Mouse (Mus musculus) left cerebral cortex, adult 2 months (tissue): Measurements from ENCODE around the gene Svbp. TPM values are rescaled to one million over a fixed set of nuclear protein-coding genes. Genes with fewer than 3 reads are reported as not detected.
A peak's percentile ranks its signal among the peaks of the same experiment; 100 is the strongest.

Source experiments
- DNase-seq, 2 experiments: peaks; one replicate each; pipeline ENCODE4 v3.0.0; 2021 to 2022; ENCODE audit warnings: low spot score in 2 of 2, mixed read lengths in 1 of 2; ENCODE audit errors: extremely low spot score in 1 of 2
- H3K27ac ChIP-seq: fragments of 200-600 bp; 2 replicates; pipeline ENCODE4 v1.8.1; 2022
- H3K4me3 ChIP-seq: fragments of 200-600 bp; 2 replicates; pipeline ENCODE4 v1.8.1; 2022
- CTCF ChIP-seq: fragments of 200-600 bp; IDR thresholded peaks from 2 replicates; pipeline ENCODE4 v1.8.1; 2022; ENCODE audit warnings: antibody characterized with exemption, mild to moderate bottlenecking, moderate library complexity
- intact Hi-C: fragments of 180-260 bp; cut with DNase I; formaldehyde crosslinking; loops from one replicate; pipeline ENCODE4 v1.15.1; 2025
- total RNA-seq, 2 experiments: library from RNA; stranded (reverse); gene quantifications; 2 replicates each; pipeline ENCODE4 v1.2.3; 2021

The Svbp gene
- total RNA-seq, 2 experiments from 2014 or later: 15.1 to 17.2 TPM

DNA sequence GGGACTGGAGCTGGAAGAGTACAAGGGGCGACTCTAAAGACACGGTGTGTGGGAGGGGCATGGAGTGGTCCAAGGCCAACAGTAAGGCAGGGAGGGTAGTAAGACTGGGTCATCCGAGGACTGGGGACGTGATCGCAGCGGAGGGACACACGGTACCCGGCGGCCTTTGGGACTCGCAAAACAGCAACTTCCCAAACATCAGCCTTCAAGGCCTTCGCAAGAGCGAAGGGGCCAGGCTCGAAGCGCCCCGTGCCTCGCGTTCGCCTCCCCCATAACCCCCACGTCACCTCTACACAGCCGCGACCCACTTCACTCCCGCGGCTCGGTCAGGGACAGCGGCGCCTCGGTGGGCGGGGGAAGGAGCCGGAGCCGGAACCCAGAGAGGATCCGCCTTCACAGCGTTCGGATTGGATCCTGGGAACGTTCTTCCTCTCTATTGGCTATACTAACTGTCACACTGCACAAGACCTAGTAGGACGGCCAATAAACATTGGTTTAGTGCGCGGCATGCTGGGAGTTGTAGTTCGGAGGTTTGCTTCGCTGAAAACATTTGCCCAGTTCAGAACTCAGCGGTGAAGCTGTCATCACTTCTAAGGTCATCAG is 21.2 kb upstream of the Svbp start, which contains the start of gene Zfp691:
Gene Zfp691, minus strand, starts transcription at position 345 of the 603 bp plus-strand sequence.
- TF ChIP-seq CTCF: no peak
- DNase-seq: peak; percentile 92 to 94
- peak within 1 kb of the TSS; percentile 86 for H3K4me3 ChIP-seq
- intact Hi-C loops: loop anchor here (1.0 to 10.0 kb wide), 2 partner anchors 30 to 549 kb away; partner anchors contain the start of genes Cfap57 and Ebna1bp2
- peak within 1 kb of the TSS; percentile 84 for H3K27ac ChIP-seq

DNA sequence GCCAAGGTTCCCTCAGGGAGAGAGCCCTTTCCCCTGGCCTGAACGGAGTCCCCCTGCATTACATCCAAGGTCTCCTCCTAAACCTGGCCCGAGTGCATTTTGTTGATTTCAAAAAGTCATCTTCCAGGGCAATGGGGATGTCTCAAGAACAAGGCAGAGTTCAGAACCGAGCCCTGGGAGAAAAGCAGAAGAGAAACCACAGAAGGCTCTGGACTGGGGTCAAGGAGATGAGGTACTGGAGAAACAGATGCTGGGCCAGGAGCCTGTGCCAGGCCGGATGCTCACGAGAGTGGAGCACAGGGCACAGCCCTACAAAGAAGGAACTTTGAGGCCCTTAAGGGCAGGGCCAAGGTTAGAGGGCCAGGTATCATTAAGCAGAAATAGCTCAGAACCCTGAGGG is 17.4 kb upstream of the Svbp start:
- Histone ChIP-seq H3K27ac (no peak overlapping the region), H3K4me3 (no peak overlapping the region)
- intact Hi-C loops: loop anchor here (10.0 kb wide), 1 partner anchor 553 kb away; the partner anchor contains the start of genes Cfap57 and Ebna1bp2
- DNase-seq: no peak
- TF ChIP-seq CTCF: no peak

DNA sequence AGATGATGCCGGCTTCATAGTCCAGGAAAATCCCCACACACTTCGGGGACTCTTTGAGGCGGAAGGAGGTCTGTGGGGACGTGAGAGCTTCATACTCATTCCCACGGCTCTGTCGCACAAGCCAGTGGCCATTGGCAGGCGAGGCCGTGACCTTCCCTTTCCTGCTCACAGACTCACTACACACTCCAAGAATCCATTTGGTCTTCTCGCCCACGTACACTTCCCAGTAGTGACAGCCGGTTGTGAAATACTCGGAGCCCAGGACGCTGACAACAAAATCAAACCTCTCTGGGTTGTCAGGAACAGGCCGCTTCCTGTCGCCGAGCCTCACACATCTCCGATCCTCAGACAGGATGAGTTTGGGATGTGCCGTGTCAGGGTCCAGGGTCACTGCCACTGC is 16.8 kb upstream of the Svbp start:
- intact Hi-C loops: loop anchor here (10.0 kb wide), 1 partner anchor 554 kb away; the partner anchor contains the start of genes Cfap57 and Ebna1bp2
- Histone ChIP-seq H3K4me3 (no peak overlapping the region), H3K27ac (no peak overlapping the region)
- TF ChIP-seq CTCF: no peak
- no peak for DNase-seq

DNA sequence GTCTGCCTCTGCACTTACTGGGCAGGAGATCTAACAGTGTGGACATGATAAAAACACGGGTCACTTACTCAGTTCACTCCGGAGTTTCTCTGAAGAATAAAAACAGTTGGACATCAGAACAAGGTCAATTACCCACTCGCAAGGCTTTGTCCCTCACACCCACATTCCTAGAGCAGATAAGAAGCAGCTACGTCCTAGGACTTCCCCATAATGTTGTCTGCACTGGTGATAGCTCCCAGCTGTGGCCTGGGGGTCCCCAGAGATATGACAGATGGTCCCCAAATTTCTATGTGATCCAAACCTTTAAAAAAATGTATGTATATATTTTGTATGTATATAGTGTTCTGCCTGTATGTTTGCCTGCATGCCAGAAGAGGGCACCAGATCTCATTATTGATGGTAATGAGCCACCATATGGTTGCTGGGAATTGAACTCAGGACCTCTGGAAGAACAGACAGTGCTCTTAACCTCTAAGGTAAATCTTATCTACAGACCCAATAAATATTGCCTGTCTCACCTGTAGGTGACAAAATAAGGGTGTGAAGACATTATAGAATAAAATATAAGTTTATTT is 14.9 kb upstream of the Svbp start:
- DNase-seq: no peak
- intact Hi-C loops: no loop called here
- no peak overlapping the region for H3K27ac ChIP-seq
- H3K4me3 ChIP-seq: no peak overlapping the region
- TF ChIP-seq CTCF: no peak

DNA sequence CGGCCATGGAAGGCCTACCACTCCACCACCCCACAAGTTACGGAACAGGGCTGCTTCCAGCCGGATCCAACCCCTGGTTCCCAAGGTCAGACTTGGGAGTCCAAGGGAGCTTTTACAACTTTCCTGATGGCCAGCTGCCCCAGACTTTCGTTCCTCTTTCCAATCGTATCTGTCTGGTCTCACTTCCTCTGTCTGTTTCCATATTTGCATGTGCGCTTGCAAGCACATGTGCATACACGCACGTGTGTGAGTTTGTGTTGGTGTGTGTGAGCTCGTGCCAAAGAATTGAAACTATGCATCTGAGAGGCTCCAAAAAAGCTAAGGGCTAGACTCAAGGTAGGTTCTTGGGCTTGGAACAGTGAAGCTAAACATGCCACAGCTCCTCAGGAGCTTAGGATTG is 13.7 kb upstream of the Svbp start:
- intact Hi-C loops: no loop called here
- Histone ChIP-seq H3K4me3 (no peak overlapping the region), H3K27ac (no peak overlapping the region)
- TF ChIP-seq CTCF: no peak
- DNase-seq: no peak

DNA sequence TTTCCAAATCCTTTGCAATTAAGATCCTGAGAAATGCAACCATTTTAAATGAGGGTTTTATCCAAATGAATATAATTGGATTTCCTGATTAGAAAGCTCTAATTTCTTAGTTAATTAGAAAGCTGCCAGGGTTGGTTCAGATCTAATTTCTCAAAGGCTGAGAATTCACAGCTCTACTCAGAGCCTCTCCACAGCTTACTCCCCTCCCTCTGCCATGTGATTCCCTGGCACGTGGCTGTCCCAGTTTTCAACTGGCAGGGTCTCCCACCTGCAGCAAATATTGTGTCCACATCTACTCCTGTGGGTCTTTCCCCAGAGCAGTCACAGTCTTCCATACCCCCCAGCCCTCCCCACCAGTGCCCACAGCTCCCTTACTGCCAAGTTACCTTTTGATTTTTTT is 11.6 kb upstream of the Svbp start:
- intact Hi-C loops: no loop called here
- TF ChIP-seq CTCF: no peak
- no peak overlapping the region for H3K4me3 ChIP-seq
- no peak overlapping the region for H3K27ac ChIP-seq
- no peak for DNase-seq

DNA sequence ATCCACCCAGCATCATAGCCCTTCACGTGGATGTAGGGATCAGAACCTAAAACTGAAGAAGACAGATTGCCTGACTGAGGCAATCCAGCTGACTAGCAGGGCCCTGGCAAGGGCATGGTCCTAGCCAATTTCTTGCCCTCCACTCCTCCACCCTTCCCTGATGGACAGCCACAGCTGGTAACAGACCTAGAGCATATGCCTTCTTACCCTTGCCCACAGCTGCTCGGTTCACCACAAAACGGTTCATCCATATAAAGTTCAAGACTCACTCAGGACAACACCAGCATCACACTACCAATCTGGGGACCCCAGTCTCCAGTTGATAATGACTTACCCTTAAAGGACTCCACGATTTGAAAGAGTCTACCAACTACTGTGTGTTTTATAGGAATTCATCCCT is 9.3 kb upstream of the Svbp start:
- no peak for TF ChIP-seq CTCF
- no peak overlapping the region for H3K4me3 ChIP-seq
- intact Hi-C loops: no loop called here
- DNase-seq: no peak
- H3K27ac ChIP-seq: no peak overlapping the region

DNA sequence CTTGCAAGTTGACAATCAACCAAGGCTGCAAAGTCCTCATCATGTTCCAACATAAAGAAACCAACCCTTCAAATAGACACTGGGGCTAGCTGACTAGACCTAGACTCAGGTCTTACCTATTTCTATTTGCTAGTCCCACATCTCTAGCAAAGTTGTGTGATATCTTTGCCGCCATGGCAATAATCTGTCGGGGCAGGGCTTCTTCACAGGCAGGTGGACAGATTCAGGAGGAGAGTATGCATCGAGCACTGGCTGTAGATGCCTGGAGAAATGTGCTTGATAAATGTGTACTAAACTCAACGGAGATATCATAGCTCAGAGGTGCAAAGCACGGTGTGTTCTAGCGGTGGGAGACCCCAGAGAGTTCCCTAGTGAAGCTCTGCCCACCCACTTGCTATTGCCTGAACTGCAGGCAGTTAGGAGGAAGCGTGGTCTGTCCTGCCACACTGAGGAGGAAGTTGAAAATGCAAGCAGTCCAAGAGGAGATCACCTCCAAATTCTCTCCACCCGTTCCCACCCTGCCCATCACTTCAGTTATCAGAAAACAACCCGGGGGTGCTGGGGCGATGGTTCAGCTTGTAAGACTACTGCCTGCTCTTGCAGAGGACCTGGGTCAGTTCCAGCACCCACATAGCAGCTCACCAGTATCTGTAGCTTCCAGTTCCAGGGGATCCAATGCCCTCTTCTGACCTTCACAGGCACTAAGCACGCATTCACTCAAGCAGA is 6.9 kb upstream of the Svbp start:
- H3K4me3 ChIP-seq: no peak overlapping the region
- intact Hi-C loops: no loop called here
- no peak for DNase-seq
- no peak overlapping the region for H3K27ac ChIP-seq
- TF ChIP-seq CTCF: peak; percentile 38

DNA sequence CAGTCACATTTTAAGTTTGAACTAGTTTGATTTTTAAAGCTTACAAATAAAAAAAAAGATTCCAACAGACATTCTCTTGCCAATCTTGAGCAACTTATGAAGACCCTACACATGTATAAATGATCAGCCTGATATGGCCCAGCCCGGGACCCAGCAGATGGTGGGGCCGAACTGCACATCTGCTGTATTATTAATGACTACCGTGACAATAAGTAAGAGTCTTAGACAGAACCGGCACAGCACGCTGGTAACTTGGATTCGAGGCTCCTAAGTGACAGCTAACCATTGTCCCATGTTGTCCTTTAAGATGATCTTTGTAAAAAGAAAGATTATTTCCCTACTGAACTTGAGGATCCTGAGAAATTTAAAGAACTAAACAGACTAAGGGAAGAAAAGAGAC is 5.7 kb upstream of the Svbp start:
- intact Hi-C loops: no loop called here
- H3K4me3 ChIP-seq: no peak overlapping the region
- TF ChIP-seq CTCF: no peak
- DNase-seq: no peak
- H3K27ac ChIP-seq: no peak overlapping the region

DNA sequence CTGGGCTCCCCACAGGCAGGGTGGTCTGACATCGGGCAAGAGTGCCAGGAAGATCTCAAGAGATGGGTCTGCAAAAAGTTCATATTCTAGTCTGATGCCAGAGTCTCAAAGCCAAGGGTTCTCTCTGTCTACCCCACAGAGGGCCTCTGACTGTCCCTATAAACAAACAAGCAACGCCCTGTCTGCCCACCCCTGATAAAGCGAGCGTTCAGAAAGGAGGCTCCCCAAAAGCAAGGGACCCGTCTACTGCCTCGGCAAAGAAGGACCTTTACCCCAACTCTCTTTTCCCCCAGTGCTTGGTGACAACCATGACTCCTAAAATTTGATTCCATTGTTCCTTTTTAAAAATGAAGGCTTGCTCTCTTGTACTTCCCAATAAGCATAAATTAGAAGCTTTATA is 5.2 kb upstream of the Svbp start, which contains the start of gene Ermap:
Gene Ermap, minus strand, starts transcription at position 148 of the 400 bp plus-strand sequence.
- no peak within 1 kb of the TSS for H3K4me3 ChIP-seq
- intact Hi-C loops: loop anchor here (10.0 kb wide), 1 partner anchor 545 kb away; no protein-coding TSS in a partner anchor
- H3K27ac ChIP-seq: no peak within 1 kb of the TSS
- no peak for DNase-seq
- TF ChIP-seq CTCF: no peak

DNA sequence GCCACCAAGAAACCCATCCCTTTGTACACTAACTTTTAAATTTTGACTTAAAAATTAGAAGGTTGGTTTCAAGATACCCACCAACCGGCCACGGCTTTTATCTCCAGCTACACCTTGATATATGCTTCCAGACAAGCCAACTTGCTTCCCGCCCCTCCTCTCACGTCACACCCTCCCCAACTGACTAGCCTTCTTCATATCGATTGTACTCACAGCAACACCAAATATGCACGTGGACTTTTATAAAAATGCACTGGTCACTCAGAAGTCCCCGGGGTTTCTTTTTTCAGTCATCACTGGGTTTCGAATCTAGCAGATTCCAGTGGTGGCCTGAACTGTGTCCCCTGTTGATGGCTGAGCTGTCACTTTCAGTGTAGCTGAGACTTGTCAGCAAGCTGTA is 4.5 kb upstream of the Svbp start:
- H3K27ac ChIP-seq: no peak overlapping the region
- H3K4me3 ChIP-seq: no peak overlapping the region
- no peak for DNase-seq
- intact Hi-C loops: loop anchor here (10.0 kb wide), 1 partner anchor 546 kb away; no protein-coding TSS in a partner anchor
- no peak for TF ChIP-seq CTCF

DNA sequence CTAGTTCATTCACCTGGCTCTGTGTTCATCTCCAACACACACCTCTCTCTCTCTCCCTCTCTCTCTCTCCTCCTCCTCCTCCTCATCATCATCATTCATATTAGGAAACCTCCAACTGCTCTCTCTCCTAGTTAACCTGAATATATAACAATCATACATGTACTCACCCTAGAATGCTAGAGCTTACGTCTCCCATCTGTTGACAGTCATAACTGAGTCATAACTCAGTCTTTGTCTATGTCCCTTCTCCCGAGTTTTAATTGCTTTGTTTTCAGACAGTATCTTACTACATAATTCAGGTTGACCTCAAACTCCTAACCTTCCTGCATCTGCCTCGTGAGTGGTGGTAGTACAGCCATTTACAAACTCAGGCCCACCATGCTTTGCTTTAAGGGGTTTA is 3.8 kb upstream of the Svbp start:
- intact Hi-C loops: loop anchor here (10.0 kb wide), 1 partner anchor 546 kb away; no protein-coding TSS in a partner anchor
- H3K4me3 ChIP-seq: no peak overlapping the region
- no peak for DNase-seq
- no peak for TF ChIP-seq CTCF
- no peak overlapping the region for H3K27ac ChIP-seq
